Mouse (Mus musculus): ENCODE measurements around the gene Psmc3ip.

Psmc3ip gene

GRCm38 (mm10) chr11:101119131-101119760 is 24.0 kb upstream of the Psmc3ip start:
- DNase-seq (ENCODE audit: low read depth, low spot score), result no peak

GRCm38 (mm10) chr11:101118105-101118504 is 22.9 kb upstream of the Psmc3ip start:
- no peak for DNase-seq (ENCODE audit: low read depth, low spot score)

GRCm38 (mm10) chr11:101115564-101115963 is 20.3 kb upstream of the Psmc3ip start:
- DNase-seq (ENCODE audit: low read depth, low spot score), result no peak

GRCm38 (mm10) chr11:101112186-101112585 is 16.9 kb upstream of the Psmc3ip start:
- no peak for DNase-seq (ENCODE audit: low read depth, low spot score)

- DNase-seq (ENCODE audit: low read depth, low spot score), result no peak
These were observed 15.9 kb upstream of the Psmc3ip start for GRCm38 (mm10) chr11:101111178-101111577.

- DNase-seq (ENCODE audit: low read depth, low spot score), result no peak
These were observed 15.5 kb upstream of the Psmc3ip start for GRCm38 (mm10) chr11:101110708-101111107.

- DNase-seq (ENCODE audit: low read depth, low spot score), result no peak
These were observed 14.1 kb upstream of the Psmc3ip start for GRCm38 (mm10) chr11:101109351-101109750.

GRCm38 (mm10) chr11:101103011-101103410 is 7.8 kb upstream of the Psmc3ip start:
- DNase-seq (ENCODE audit: low read depth, low spot score), result no peak

- DNase-seq (ENCODE audit: low read depth, low spot score), result no peak
These were observed 3.0 kb upstream of the Psmc3ip start for GRCm38 (mm10) chr11:101098231-101098630.

GRCm38 (mm10) chr11:101094930-101095313 is 314 bp downstream of the Psmc3ip start:
- DNase-seq (ENCODE audit: low read depth, low spot score), result no peak

GRCm38 (mm10) chr11:101089931-101090330 is 5.3 kb downstream of the Psmc3ip start:
- no peak for DNase-seq (ENCODE audit: low read depth, low spot score)

- no peak for DNase-seq (ENCODE audit: low read depth, low spot score)
These were observed 7.6 kb downstream of the Psmc3ip start for GRCm38 (mm10) chr11:101087682-101088055.

GRCm38 (mm10) chr11:101086756-101087681 is 8.2 kb downstream of the Psmc3ip start, which contains the start of gene Mlx:
Gene Mlx, plus strand, starts transcription at chr11:101087277.
- DNase-seq (ENCODE audit: low read depth, low spot score), result peak; percentile 77

GRCm38 (mm10) chr11:101086323-101086674 is 8.9 kb downstream of the Psmc3ip start:
- DNase-seq (ENCODE audit: low read depth, low spot score), result no peak

- no peak for DNase-seq (ENCODE audit: low read depth, low spot score)
These were observed 9.5 kb downstream of the Psmc3ip start for GRCm38 (mm10) chr11:101085617-101086322.

GRCm38 (mm10) chr11:101084811-101085210 is 10.4 kb downstream of the Psmc3ip start:
- no peak for DNase-seq (ENCODE audit: low read depth, low spot score)

GRCm38 (mm10) chr11:101084246-101084645 is 11.0 kb downstream of the Psmc3ip start:
- DNase-seq (ENCODE audit: low read depth, low spot score), result no peak

- DNase-seq (ENCODE audit: low read depth, low spot score), result no peak
These were observed 12.0 kb downstream of the Psmc3ip start for GRCm38 (mm10) chr11:101083083-101083697.

GRCm38 (mm10) chr11:101082208-101083082 is 12.8 kb downstream of the Psmc3ip start, which contains the start of gene Coasy:
Gene Coasy, plus strand, starts transcription at chr11:101082565.
- DNase-seq (ENCODE audit: low read depth, low spot score), result peak; percentile 79

GRCm38 (mm10) chr11:101081659-101082058 is 13.6 kb downstream of the Psmc3ip start:
- DNase-seq (ENCODE audit: low read depth, low spot score), result no peak

- DNase-seq (ENCODE audit: low read depth, low spot score), result no peak
These were observed 14.8 kb downstream of the Psmc3ip start for GRCm38 (mm10) chr11:101080421-101080820.
